Mouse (Mus musculus): ENCODE measurements around the gene Adm2.

Adm2 gene

DNA sequence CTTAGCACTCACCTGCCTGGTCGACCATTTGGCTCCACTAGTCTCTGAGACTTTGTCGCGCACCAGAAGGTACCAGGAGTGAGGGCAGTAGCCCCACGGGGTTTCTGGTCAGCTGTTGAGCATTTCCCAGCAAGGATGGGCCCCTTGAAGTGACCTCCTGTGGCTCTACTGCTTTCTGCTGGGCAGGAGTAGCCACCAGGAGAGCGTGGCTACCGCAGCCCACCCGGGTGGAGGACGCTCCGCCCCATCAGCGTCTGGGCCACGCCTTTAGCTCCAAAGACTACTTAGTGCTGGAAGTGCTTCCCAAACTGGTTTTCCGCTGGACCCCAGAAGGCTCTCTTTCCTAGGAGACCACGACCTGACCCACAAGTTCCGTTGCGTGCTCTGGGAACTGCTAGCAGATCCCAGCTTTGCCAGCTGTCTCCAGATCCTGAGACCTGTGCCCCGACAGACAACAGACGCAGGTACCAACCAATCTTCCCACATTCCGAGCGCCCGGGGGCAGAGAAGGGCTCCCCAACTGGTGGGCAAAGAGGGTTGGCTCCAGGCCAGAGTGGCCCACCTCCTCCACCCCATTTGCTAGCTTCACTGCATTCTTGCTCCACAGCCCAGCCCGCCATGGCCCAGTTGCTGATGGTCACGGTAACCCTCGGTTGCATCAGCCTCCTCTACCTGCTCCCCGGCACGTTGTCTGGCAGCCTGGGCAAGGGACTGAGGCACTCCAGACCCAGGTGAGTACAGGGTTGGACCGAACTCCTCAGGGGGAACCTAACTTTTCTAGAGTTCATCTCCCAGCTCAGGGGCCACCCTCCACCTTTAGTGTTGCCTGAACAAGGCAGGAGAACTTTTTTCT lies at the start of gene Adm2:
Adm2 (plus strand) TSS at position 51 of the 853 bp plus-strand sequence.
- DNase-seq (ENCODE audit: low read depth, low spot score), result no peak

DNA sequence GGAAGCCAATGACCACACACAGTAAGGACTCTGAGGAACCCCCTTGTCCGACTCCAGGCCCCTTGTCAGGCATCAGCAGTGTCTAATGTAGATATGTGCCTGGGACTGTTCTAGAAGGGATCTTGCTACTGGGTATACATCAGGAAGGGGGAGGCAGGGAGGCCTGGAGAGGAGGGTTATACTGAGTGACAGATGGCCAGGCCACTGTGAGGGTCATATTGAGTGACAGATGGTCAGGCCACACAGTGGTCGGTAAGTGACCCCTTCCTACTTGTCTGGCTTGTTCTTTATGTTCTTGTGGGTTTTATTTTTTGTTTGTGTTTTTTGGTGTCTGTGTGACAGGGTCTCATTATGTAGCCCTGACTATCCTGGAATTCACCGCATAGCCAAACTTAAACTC lies 47.0 kb upstream of the Adm2 start:
- no peak for DNase-seq (ENCODE audit: low read depth, low spot score)

DNA sequence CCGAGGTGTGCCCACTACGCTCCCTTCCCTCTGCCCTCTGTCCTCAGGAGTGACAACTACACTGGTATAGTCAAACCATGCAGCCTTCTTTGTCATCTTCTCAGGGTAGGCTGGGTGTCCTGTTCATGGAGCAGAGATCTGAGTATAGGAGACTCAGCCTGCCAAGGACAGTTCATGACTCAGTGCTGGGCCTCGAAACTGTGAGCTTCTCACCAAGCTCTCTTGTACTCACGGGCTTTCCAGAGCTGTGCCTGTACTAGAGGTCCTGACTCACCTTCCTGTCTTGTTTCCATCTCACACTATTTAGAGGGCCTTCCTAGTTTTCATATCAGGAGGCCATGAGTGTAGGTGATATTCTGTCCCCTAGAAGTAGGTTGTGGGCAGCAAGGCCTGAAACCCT lies 45.2 kb upstream of the Adm2 start:
- no peak for DNase-seq (ENCODE audit: low read depth, low spot score)

DNA sequence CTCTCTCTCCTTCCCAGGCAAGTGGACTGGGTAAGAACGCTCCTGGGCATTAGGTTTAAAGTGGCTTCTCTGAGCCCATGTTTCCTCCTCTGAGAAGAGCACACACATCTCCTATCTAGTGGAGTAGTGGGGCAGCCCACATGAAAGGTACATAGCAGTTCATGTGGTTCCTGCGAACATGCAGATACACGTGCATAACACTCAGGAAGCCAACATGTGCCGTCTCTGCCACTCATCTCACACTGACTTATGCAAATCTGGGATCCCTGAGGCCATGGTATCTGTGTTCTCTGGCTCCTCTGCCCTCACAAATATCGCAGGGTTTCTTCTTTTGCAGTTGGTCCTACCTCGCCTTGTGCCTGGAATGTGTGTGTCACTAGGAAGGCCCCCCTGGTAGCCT lies 40.0 kb upstream of the Adm2 start:
- peak; percentile 69 for DNase-seq (ENCODE audit: low read depth, low spot score)

DNA sequence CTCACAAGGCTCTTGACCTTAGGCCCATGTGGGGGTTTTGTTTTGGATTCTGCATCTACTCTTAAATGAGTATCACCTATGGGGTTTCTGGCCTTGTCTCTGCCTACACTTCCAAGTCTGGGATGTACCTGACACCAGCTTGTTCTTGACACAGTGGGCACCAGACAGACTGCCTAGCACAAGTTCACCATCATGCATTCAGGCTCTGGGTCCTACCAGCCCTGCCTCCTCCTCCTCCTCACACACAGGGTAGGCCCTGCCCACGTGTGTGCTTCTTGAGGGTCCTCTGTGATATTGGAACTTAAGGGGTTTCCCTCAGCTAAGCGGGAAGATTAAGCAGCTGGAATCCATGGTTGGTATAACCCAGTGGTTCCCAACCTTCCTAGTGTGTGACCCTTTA lies 38.4 kb upstream of the Adm2 start:
- no peak for DNase-seq (ENCODE audit: low read depth, low spot score)

DNA sequence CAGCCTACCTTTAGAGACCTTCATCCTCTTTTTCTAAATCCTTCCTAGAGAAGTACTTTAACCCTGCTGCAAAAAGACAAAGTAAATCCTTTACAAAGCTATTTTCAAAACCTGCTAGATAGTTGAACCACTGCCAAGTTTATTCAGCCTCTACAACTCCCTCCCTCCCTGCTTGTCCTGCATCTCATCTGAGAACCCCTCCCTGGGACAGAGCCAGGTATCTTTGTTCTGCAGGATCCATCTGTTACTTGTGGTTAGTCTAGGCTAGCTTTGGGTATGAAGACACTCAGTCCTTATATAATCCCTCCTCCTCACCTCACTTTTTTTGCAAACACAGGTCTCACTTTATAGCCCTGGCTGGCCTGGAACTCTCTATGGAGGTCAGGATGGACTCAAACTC lies 37.5 kb upstream of the Adm2 start:
- DNase-seq (ENCODE audit: low read depth, low spot score), result no peak

DNA sequence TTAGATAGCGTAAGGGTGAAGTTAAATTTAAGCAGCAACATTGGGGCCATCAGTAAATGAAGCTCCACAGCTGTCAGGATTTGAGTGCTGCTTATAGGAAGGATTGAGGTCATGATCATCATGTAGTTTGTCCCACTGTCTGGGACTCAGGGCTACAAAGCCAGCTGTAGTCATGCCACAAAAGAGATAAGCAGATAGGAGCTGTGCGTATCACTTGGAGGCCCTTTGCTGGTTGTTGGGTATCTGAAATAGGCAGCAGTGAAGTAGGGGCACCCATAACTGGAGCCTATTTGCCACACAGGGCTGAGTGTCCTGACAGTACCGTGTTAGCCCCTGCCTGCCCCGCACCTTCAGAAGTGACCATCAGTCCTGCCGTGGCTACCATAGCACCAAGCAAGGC lies 37.0 kb upstream of the Adm2 start:
- no peak for DNase-seq (ENCODE audit: low read depth, low spot score)

DNA sequence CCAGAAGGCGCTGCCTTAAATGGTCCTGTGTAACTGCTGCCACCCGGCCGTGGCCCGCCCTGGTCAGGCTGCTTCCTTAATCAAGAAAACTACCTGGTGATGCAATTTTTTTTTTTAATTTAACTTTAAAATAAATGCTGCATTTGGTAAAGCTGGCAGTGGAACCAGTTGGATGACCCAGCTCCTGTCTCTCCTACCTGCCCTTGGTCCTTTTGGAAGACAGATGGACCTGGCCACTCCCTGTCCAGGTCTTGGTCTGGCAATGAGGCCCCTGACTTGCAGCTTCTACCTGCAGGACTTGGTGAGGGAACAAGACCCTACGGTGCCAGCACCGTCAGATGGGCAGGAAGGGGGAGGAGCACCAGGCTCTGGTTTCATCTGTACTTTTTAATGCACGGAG lies 36.4 kb upstream of the Adm2 start:
- peak; percentile 27 for DNase-seq (ENCODE audit: low read depth, low spot score)

DNA sequence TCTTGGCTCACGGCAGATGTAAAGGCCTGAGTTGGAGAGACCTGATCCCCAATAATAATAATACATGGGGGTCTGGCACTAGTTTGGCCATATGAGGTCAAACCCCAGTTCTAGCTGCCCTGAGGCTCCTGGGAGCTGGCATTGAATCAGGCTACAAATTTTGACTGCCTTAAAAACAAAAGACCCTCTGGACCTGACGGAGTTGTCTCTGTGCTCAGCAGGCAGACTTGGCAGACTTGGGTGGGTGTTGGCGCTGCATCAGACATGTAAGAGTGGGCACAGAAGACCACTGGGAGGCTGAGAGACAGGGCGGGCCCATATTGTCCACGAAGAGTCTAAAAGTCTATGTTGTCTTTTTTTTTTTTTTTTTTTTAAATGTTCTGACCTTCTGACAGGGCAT lies 35.9 kb upstream of the Adm2 start:
- DNase-seq (ENCODE audit: low read depth, low spot score), result no peak

DNA sequence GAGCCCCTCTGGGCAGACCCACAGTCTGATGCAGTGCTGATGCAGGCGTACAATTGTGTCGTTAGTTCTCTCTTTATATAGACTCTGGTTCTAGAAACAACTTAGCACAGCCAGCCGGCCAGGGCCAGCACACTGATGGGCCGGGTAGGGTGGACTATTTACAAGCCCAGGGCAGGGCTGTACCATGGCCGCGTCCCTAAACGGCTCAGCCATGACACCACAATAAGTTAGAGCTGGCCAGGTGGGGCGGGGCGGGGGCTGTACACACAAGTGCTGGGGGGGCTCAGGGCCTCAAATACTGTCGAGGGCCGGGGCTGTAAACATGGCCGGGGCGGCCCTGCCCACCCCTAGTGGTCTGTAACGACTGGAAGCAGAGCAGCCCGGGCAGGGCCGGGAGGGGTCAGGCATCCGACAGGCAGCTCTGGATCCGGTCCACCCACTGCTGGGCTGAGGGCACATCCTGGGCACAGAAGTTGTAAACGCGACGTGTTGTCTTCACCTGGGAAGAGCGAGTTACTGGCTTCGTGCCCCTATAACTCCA lies 34.2 kb upstream of the Adm2 start:
- no peak for DNase-seq (ENCODE audit: low read depth, low spot score)

DNA sequence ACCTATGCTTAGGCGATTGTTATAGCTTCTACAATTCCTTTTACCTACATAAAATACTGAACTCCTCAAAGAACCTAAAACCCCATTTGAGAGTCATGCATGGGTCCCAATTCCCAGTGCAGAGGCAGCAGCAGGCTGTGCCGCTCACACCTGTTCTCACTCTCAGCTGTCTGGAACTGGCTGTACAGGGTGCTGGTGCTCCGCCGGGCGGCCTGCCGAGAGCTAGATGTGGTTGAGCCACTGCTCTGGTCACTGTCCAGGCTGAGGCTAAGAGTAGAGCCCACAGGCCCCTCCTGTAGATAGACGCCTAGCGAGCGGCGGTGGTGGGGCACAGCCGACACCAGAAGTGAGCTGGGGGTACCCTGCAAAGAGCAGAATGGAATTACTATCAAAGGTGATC lies 33.1 kb upstream of the Adm2 start:
- no peak for DNase-seq (ENCODE audit: low read depth, low spot score)

DNA sequence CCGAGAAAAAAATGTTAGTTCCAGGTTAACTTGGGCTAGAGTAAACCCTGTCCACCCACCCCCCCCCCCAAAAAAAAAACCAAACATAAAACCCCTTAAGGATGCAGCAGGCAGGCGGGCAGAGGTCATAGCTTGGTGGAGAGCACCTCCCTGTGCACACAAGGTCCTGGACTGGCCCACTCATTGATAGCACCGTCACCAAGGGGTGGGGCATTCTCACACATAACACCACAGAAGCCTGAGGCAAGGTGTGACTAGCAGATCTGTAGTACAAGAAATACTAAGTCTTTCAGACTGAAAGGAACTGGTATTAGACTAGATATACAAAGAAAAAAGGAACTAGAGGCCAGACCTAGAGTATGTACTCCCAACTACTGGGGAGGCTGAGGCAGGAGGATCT lies 31.0 kb upstream of the Adm2 start:
- DNase-seq (ENCODE audit: low read depth, low spot score), result no peak

DNA sequence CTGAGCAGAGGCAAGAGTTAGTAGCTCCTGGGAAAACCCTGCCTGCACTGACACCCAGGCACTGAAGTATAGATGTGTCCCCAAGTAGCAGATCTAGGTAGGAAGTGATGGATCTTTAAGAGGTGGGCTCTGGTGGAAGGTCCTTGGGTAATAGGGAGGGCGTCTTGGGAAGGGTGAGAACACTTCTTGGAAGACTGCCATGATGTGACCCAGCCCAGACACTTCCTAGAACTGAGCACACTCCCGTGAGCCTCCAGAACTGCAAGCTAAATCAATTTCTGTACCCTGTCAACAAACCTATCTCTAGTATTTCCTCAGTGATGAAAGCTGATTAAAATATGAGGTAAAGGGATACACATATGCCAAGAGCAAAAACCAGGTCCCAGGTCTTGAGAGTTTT lies 29.7 kb upstream of the Adm2 start:
- no peak for DNase-seq (ENCODE audit: low read depth, low spot score)

DNA sequence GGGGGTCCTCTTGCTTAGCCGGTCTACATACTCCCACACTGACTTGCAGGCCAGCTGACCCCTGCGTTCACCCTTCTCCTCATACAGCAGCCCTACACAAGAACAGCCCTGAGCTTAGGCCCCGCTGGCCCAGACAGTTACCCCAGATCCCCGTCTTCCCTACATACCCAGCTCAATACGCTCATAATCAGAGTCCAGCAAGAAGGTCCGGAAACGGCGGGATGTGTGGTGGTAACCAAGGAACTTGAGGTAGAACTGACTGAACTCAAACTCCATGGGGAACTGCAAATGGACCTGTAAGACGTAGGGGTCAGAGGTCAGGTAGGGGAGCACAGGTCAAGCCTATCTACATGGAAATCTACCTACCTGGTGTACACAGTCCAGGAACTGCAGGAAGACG lies 28.7 kb upstream of the Adm2 start:
- DNase-seq (ENCODE audit: low read depth, low spot score), result no peak

DNA sequence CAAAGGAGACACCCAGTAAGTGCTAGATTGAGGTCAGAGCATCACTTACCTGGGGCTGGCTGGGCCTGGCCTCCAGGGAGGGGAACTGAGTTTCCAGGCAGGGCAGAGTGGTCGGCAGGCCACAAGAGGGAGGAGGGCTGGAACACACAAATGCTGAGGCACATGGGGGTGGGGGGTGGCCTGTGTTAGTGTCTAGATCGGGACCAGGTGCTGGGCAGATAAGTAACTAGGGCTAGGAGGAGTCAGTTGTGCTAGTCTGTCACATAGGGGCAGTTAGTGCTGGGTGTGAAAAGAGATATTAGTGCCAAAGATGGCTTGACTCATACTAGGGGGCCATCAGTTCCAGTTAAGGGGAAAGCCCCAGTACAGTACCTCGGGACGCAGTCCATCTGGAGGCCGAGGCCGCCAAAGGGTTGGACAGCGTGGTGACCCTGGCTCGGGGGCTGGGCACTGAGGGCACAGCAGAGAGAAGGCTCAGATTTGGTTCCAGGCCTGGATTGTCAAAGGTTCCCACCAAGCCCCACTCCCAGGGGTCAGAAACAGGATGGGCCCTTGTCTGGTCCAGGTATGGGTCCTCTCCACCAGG lies 26.8 kb upstream of the Adm2 start:
- no peak for DNase-seq (ENCODE audit: low read depth, low spot score)

DNA sequence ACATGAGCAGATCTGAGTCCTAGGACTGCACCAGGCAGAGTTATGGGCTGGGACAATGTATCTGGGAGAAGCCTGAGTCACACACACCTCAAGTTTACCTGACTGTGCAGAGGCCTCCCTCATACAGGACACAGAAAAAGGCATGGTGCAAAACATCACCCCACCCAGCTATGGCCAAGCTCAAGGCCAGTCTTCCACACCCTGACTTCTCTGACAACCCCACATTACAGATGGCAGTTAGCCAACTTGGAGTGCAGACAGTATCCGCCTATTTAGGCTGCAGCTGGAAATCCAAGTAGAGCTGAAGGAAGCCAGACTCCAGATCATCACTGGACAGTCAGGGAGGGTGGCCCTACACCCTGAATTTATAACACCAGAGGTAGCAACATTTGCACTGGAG lies 26.1 kb upstream of the Adm2 start:
- no peak for DNase-seq (ENCODE audit: low read depth, low spot score)

DNA sequence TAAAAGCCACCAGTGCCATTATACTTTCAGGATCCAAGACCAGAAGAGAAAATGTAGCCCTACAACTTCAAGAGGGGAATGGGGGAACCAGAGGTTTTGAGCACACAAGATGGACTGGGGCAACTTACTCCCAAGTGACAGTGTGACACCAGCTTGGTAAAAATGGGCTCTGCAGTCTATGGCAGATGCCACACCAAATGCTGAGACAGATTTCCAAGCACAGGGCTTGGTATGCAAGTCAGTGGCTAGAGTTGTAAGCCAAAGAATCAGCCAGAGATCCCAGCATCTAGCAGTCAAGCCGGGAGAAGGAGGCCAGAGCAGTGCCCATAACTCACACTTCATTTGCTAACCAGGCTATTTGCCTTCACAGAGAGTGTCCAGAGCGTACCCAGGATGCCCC lies 24.8 kb upstream of the Adm2 start:
- no peak for DNase-seq (ENCODE audit: low read depth, low spot score)

DNA sequence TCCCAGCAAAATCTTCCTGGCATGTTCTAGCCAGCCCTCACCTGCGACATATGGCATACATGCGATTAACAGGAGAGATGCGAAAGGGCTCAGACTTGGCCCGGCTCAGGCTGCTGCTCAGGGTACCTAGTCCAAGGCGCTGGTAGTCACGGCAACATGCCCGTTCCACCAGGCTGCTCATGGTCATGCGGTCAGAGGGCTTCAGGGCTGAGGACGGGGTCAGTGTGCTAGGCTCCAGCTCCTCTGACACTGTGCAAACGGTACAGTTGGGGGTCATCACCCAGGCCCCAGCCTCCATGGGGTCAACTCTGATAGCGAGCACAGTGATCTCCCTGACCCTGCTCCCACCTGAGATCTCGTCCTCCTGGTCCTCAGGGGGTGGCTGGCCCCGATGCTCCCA lies 22.3 kb upstream of the Adm2 start:
- DNase-seq (ENCODE audit: low read depth, low spot score), result no peak

DNA sequence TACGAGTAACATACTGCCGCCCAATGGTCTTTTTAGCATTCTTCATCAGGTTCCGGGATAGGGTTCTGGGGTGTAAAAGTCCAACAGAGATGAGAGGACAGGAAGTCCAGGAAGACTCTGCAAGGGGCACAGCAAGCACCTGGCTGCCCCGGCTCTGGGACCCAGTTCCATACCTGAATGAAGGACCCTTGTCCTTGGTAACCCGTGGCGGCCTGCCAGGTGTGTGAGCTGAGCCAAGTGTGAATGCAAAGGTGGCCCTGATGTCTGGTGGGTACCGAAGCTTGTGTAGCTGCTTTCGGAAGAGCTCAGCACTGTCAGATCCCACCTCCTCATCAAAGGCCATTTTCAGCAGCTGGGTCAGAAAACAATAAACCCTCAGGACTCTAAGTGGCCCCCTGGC lies 21.9 kb upstream of the Adm2 start:
- DNase-seq (ENCODE audit: low read depth, low spot score), result no peak

DNA sequence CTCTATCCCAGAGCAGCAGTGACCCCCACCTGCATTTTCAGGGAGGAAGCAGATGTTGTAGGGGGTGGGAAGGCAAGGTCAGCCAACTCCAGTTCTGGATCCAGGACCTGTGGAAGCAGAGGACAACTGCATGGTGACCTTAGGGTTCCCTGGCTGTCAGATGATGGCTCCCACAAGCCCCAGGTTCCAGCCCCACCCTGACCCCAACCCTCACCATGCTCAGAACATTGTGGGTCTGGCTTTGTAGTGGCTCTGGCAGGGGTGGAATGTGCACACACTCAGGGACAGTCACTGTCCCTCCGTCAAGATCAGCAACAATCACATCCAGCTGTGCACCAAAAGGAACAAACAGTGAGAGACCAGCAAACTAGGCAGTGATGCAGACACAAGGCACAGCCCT lies 16.6 kb upstream of the Adm2 start:
- no peak for DNase-seq (ENCODE audit: low read depth, low spot score)

DNA sequence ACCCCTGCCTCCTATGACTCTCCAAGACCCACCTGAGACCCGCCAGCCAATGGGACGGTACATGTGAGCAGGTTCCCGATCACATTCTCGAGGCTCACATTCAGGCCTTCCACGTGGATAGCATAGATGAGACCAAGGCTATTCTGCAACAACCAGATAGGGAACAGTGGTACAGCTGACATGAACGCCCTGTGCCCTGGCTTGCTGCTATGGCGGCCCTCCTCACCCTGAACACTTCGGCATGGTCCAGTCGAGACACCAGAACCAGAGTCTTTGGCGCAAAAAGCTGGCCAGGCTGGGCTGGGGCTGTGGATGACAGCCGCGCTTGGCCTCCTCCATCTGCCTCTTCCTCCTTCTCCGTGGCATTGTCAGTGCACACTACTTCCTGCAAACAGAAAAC lies 15.1 kb upstream of the Adm2 start:
- no peak for DNase-seq (ENCODE audit: low read depth, low spot score)

DNA sequence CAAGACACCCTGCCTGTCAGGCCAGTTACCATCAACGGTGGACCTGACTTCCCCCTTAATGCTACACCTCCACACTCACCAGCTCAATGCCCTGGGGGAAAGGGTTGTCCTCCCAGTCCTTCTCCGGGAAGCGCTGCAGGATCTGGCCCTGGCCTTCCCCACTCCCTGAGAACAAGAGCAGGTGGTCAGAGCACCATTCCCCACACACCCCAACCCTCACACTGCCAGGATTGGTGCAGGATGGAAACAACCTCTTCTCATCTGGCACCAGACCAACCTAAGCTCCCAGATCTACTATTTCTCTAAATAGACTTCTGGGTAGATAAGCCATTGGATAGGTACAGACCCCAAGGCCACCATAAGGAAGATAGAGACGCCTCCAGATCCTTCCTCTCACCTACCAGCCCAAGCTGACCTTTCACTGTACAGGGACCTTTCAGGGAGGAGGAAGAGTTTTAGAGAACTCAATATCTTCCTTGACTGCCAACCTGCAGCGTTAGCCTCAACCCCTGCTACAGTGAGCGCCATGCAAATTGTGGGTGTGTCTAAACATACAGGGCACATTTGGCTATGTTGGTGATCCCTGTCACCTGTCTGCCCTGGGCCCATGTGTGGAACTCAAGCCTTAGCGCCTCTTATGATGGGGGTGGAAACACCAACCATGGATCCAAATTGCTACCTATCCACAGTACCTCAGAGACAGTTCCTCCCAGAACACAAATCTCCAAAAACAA lies 13.9 kb upstream of the Adm2 start:
- peak; percentile 33 for DNase-seq (ENCODE audit: low read depth, low spot score)

All from CD4-positive, CD25-positive, alpha-beta regulatory T cell, adult 2 months (primary cell).